Mouse (Mus musculus) G1E (cell line): Measurements from ENCODE around the gene Dhx37. TPM values are rescaled to one million over a fixed set of nuclear protein-coding genes. Genes with fewer than 3 reads are reported as not detected.

ENCODE experiments used
- ATAC-seq: 2 replicates; pipeline ENCODE4 v1.8.0; 2016; ENCODE audit warnings: mild to moderate bottlenecking; ENCODE audit not compliant: insufficient number of reproducible peaks, poor library complexity, low FRiP score, severe bottlenecking; ENCODE audit errors: extremely low read depth
- DNase-seq: peaks from one replicate; pipeline ENCODE4 v3.0.0; 2012; ENCODE audit warnings: low spot score
- H3K27me3 ChIP-seq: 2 replicates; pipeline ENCODE4 v1.6.1; 2012; ENCODE audit warnings: mild to moderate bottlenecking, low read length, inconsistent platforms; ENCODE audit not compliant: insufficient read depth
- H3K36me3 ChIP-seq: replicated peaks from 2 replicates; pipeline ENCODE3; 2012; ENCODE audit warnings: mild to moderate bottlenecking, inconsistent platforms
- H3K4me1 ChIP-seq: 2 replicates; pipeline ENCODE4 v1.6.1; 2012; ENCODE audit warnings: low read depth, low read length, inconsistent platforms, mixed read lengths; ENCODE audit not compliant: insufficient read depth
- H3K4me3 ChIP-seq: 2 replicates; pipeline ENCODE4 v1.5.1; 2012; ENCODE audit warnings: low read depth, mild to moderate bottlenecking, inconsistent platforms, low read length, moderate library complexity, mixed read lengths
- H3K9me3 ChIP-seq: replicated peaks from 2 replicates; pipeline ENCODE4 v1.6.1; 2012; ENCODE audit warnings: inconsistent platforms
- CTCF ChIP-seq: IDR thresholded peaks from 2 replicates; pipeline ENCODE4 v1.5.1; 2012; ENCODE audit warnings: low read depth, low read length, inconsistent platforms, mixed read lengths
- GATA1 ChIP-seq: IDR thresholded peaks from 2 replicates; pipeline ENCODE4 v1.6.1; 2012; ENCODE audit warnings: borderline replicate concordance, low read length, inconsistent platforms, mixed read lengths
- GATA2 ChIP-seq: IDR thresholded peaks from 2 replicates; pipeline ENCODE4 v1.6.1; 2012; ENCODE audit warnings: low read depth, low read length, inconsistent platforms, borderline replicate concordance
- POLR2AphosphoS5 ChIP-seq: IDR thresholded peaks from 2 replicates; pipeline ENCODE4 v1.6.1; 2012; ENCODE audit warnings: low read depth, low read length, inconsistent platforms; ENCODE audit not compliant: insufficient replicate concordance
- TAL1 ChIP-seq: conservative IDR thresholded peaks from 2 replicates; pipeline ENCODE4 v1.6.1; 2012; ENCODE audit warnings: low read depth, low read length, inconsistent platforms, mixed read lengths
- polyA plus RNA-seq: library from polyadenylated mRNA; stranded (reverse); fragments of >175 nt; gene quantifications from 2 replicates; pipeline ENCODE4 v1.2.3, GENCODE M21; 2012
- total RNA-seq, 2 experiments: library from RNA; stranded (forward) in 1 of 2; stranded (reverse) in 1 of 2; fragments of 200-1000 nt in 1 of 2; fragments of >200 nt in 1 of 2; fragmentation: Nextera tagmentation in 1 of 2; gene quantifications; 2 replicates each; pipeline ENCODE4 v1.2.3; 2014 to 2017

Dhx37 gene
- total and polyA plus RNA-seq, 3 experiments: 29.0 to 112 (median 32.2) TPM

- ATAC-seq: no peak
- Histone ChIP-seq H3K9me3 (no peaks in the 10 kb centered on the region), H3K36me3 (no peaks in the 10 kb centered on the region), H3K4me3 (peak overlapping the region; percentile 72), H3K4me1 (peaks cover 65% of the 10 kb centered on the region), H3K27me3 (peaks cover 11% of the 10 kb centered on the region)
- TF ChIP-seq GATA2: no peak
- no peak for TF ChIP-seq GATA1
- no peak for TF ChIP-seq POLR2AphosphoS5
- no peak for TF ChIP-seq CTCF
- DNase-seq: no peak
These were observed 28.2 kb downstream of the Dhx37 start for GRCm38 (mm10) chr5:125405546-125406248.

GRCm38 (mm10) chr5:125404903-125405545 is 28.9 kb downstream of the Dhx37 start:
- TF ChIP-seq CTCF (no peak), GATA2 (no peak), GATA1 (no peak)
- DNase-seq (peak; percentile 37), ATAC-seq (peak; percentile 42)
- Histone ChIP-seq H3K4me3 (peak overlapping the region; percentile 72), H3K9me3 (no peaks in the 10 kb centered on the region), H3K27me3 (peaks cover 13% of the 10 kb centered on the region), H3K36me3 (no peaks in the 10 kb centered on the region), H3K4me1 (peaks cover 60% of the 10 kb centered on the region)

DNA sequence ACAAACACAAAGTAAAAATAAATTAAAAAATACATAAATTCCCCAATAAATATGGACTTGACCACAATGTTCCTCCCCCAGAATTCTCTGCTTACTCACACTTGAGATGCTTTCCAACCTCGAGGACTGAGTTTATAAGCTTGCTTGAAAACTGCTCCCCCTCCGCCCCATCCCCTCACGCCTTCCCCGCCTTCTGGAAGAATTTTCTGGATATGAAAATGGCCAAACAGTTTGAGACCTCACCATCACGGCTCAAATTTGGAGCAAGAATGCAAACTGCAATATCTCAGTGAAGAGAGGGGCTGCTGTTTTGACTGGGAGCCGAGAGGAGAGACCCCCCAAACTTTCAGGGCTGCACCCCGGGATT is 29.4 kb downstream of the Dhx37 start:
- H3K36me3 ChIP-seq: no peaks in the 10 kb centered on the region
- DNase-seq (no peak), ATAC-seq (no peak)
- H3K27me3 ChIP-seq: peaks cover 13% of the 10 kb centered on the region
- H3K4me1 ChIP-seq: peaks cover 55% of the 10 kb centered on the region
- H3K9me3 ChIP-seq: no peaks in the 10 kb centered on the region
- TF ChIP-seq POLR2AphosphoS5: no peak
- no peak for TF ChIP-seq CTCF
- no peak for TF ChIP-seq TAL1
- TF ChIP-seq GATA2: no peak
- no peak for TF ChIP-seq GATA1
- peak overlapping the region; percentile 72 for H3K4me3 ChIP-seq

DNA sequence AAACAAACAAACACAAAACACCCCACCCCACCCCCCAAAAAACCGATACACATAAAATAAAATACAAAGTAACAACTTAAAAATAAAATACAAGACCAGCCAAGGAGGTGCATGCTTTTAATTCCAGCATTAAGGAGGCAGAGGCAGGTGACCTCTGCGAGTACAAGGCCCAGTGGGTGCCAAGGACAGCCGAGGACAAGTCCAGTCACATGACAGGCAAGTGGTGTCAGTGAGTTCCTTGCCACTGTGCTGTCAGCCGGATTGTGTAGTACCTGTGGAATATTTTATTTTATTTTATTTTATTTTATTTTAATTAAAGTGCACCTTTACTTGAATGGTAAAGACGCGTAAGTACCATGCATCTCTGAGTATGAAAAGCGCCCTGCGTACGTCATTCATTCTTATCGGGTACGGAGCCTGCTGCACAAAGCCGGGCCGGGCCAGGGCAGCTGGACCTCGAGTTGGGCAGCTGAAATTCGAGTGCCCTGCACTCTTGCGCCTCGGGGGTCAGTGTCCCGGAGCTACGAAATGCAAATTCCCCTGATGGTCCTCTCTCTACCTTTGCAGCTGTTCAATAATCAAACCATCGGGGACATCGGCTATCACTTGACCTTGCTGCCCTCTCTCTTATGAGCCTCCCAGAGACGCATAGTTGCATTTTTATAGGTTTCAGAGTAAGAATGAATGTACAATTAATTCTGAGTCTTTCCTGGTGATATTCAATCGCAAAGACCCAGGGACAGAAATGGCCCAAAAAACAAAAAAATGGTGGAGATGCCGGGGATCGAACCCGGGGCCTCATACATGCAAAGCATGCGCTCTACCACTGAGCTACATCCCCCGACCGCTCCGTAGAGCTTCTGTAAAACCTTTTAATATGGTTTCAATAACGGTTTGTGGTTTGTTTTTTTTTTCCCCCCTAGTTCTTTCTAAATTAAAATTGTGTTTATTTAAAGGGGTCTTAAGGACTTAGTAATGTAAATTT is 30.1 kb downstream of the Dhx37 start:
- Histone ChIP-seq H3K4me1 (peaks cover 50% of the 10 kb centered on the region), H3K27me3 (peaks cover 13% of the 10 kb centered on the region), H3K9me3 (no peaks in the 10 kb centered on the region), H3K36me3 (no peaks in the 10 kb centered on the region), H3K4me3 (peak overlapping the region; percentile 62; the same call in 1 of the 2 replicates)
- no peak for TF ChIP-seq GATA1
- no peak for TF ChIP-seq CTCF
- ATAC-seq (no peak), DNase-seq (no peak)

GRCm38 (mm10) chr5:125402991-125403390 is 30.9 kb downstream of the Dhx37 start:
- H3K9me3 ChIP-seq: no peaks in the 10 kb centered on the region
- no peak overlapping the region for H3K4me3 ChIP-seq
- no peak for DNase-seq
- no peaks in the 10 kb centered on the region for H3K36me3 ChIP-seq
- no peak for ATAC-seq
- H3K27me3 ChIP-seq: peaks cover 13% of the 10 kb centered on the region
- H3K4me1 ChIP-seq: peaks cover 42% of the 10 kb centered on the region
- TF ChIP-seq CTCF: no peak
- no peak for TF ChIP-seq TAL1
- no peak for TF ChIP-seq GATA1
- TF ChIP-seq POLR2AphosphoS5: no peak
- no peak for TF ChIP-seq GATA2

DNA sequence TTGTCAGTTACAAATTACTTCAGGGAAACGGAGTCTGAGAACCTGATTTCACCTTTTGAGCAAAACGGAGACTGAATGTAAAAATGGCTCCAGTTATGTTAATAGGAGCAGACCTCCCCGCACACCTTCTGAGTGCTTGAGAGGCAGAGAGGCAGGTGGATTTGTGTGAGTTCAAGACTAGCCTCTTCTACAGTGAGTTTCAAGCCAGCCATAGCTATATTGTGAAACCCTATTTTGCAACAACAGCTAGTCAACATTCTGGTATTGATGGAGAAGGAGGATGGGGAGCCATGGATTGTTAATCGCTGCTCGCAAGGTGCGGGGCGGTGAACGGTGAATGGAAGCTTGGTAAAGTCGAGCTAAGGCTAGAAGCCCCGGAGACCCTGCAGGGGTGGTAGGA is 31.4 kb downstream of the Dhx37 start:
- H3K27me3 ChIP-seq: peaks cover 13% of the 10 kb centered on the region

More for the DNA sequence above, 31.4 kb downstream of the Dhx37 start:
- TF ChIP-seq GATA2: no peak
- no peak for TF ChIP-seq GATA1
- TF ChIP-seq CTCF: no peak
- TF ChIP-seq POLR2AphosphoS5: no peak
- no peak for TF ChIP-seq TAL1
- DNase-seq (no peak), ATAC-seq (no peak)
- no peaks in the 10 kb centered on the region for H3K9me3 ChIP-seq
- H3K4me3 ChIP-seq: no peak overlapping the region
- peaks cover 38% of the 10 kb centered on the region for H3K4me1 ChIP-seq
- H3K36me3 ChIP-seq: no peaks in the 10 kb centered on the region
